Mouse (Mus musculus) testis, adult 2 months (tissue): ENCODE data around the gene Ppif.

Source experiments
- CTCF ChIP-seq: fragments of 200-500 bp; IDR thresholded peaks from 2 replicates; pipeline ENCODE4 v1.5.1; 2012; ENCODE audit warnings: low read depth, mild to moderate bottlenecking, inconsistent platforms, low read length, moderate library complexity; ENCODE audit not compliant: control insufficient read depth, insufficient read depth, insufficient replicate concordance
- POLR2A ChIP-seq: fragments of 200-500 bp; IDR thresholded peaks from 2 replicates; pipeline ENCODE4 v1.6.1; 2012; ENCODE audit warnings: low read depth, mild to moderate bottlenecking, inconsistent platforms, low read length, moderate library complexity; ENCODE audit not compliant: control insufficient read depth

- TF ChIP-seq POLR2A = no peak
- no peak for TF ChIP-seq CTCF
These were observed 29.7 kb upstream of the Ppif start for GRCm38 (mm10) chr14:25664310-25664695.
